Mouse (Mus musculus) hindbrain, embryonic 14.5 days (tissue): ENCODE data around the gene Akr1c14. TPM values are rescaled to one million over a fixed set of nuclear protein-coding genes. Genes with fewer than 3 reads are reported as not detected.

Experiments used
- ATAC-seq: fragments of 200-750 bp; cut with Nextera tagmentation; 2 replicates; pipeline ENCODE4 v1.8.0; 2017; ENCODE audit warnings: moderate number of reproducible peaks, mild to moderate bottlenecking, moderate TSS enrichment, moderate library complexity; ENCODE audit not compliant: low FRiP score
- DNase-seq: peaks from one replicate; pipeline ENCODE4 v3.0.0-alpha.2; 2015; ENCODE audit warnings: low spot score
- H3K27ac ChIP-seq: fragments of 300-500 bp; sonication (generic); 2 replicates; pipeline ENCODE4 v1.5.1; 2014; ENCODE audit warnings: mild to moderate bottlenecking, moderate library complexity
- H3K27me3 ChIP-seq: fragments of 300-500 bp; sonication (generic); 2 replicates; pipeline ENCODE4 v1.6.1; 2014; ENCODE audit warnings: mild to moderate bottlenecking, low read length, mixed read lengths; ENCODE audit not compliant: control insufficient read depth, insufficient read depth
- H3K36me3 ChIP-seq: fragments of 300-500 bp; sonication (generic); replicated peaks from 2 replicates; pipeline ENCODE4 v1.6.1; 2014; ENCODE audit not compliant: control insufficient read depth, insufficient read depth
- H3K4me1 ChIP-seq: fragments of 300-500 bp; sonication (generic); replicated peaks from 2 replicates; pipeline ENCODE4 v1.6.1; 2014; ENCODE audit warnings: antibody characterized with exemption, low read length, mixed read lengths; ENCODE audit not compliant: control insufficient read depth, insufficient read depth
- H3K4me2 ChIP-seq: fragments of 300-500 bp; sonication (generic); replicated peaks from 2 replicates; pipeline ENCODE4 v1.6.1; 2014; ENCODE audit warnings: mild to moderate bottlenecking, moderate library complexity
- H3K4me3 ChIP-seq: fragments of 300-500 bp; sonication (generic); replicated peaks from 2 replicates; pipeline ENCODE4 v1.5.1; 2014; ENCODE audit warnings: mild to moderate bottlenecking, low read length
- H3K9ac ChIP-seq: fragments of 300-500 bp; sonication (generic); 2 replicates; pipeline ENCODE4 v1.6.1; 2014
- H3K9me3 ChIP-seq: fragments of 300-500 bp; sonication (generic); 2 replicates; pipeline ENCODE4 v1.6.1; 2016; ENCODE audit warnings: low read length; ENCODE audit not compliant: control insufficient read depth
- WGBS: fragments of 180-500 bp; shearing (Covaris S2); extraction: QIAGEN DNeasy Blood & Tissue Kit; methylation state at CpG from one replicate; pipeline ENCODE4 v1.1.7; 2014; 5-methylcytosine and 5-hydroxymethylcytosine counted together
- polyA plus RNA-seq: library from polyadenylated mRNA; unstranded; fragments of >200 nt; fragmentation: Nextera tagmentation; extraction: Ambion mirVana; gene quantifications from 2 replicates; pipeline ENCODE4 v1.2.1, GENCODE M21; 2014

Gene Akr1c14
- polyA plus RNA-seq, 1 experiment from 2014 or later = 0.95 TPM

DNA sequence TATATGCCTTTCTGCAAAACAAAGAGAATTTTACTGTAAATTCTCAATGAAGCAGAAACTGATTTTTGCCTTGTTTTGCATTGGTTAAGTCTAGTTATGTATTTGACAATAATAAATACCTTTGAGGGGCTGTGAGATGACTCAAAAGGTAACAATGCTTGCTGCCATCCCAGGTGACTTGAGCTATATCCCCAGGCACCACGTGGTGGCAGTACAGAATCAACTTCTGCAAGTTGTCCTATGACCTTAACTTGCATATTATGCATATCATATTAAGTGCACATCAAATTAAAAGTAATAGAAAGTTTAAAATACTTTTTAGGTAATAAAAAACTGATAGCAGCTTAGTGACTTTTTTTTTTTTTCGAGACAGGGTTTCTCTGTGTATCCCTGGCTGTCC is 84.3 kb downstream of the Akr1c14 start:
- Histone ChIP-seq H3K36me3 (no peaks in the 10 kb centered on the region), H3K9me3 (no peaks in the 10 kb centered on the region), H3K27me3 (no peaks in the 10 kb centered on the region), H3K9ac (no peak overlapping the region), H3K4me3 (no peak overlapping the region), H3K27ac (no peak overlapping the region), H3K4me2 (no peak overlapping the region), H3K4me1 (no peaks in the 10 kb centered on the region)
- no peak for ATAC-seq
- WGBS = 46% methylated on average over 2 of the region's 2 CpGs
- no peak for DNase-seq

Other genes starting within 250 kb of the Akr1c14 start
- gene Calml3, start 244.7 kb upstream of the Akr1c14 start, polyA plus RNA-seq = not detected in 2 replicates
- not detected in 2 replicates for gene Calm4, start 211.3 kb upstream of the Akr1c14 start, polyA plus RNA-seq
- gene Calm5, start 194.8 kb upstream of the Akr1c14 start, polyA plus RNA-seq = not detected in 2 replicates
- 10.2 and 12.1 TPM in 2 replicates for gene Net1, start 130.8 kb upstream of the Akr1c14 start, polyA plus RNA-seq
- gene Tubal3, start 130.7 kb upstream of the Akr1c14 start, polyA plus RNA-seq = not detected in 2 replicates
- gene Ucn3, start 103.7 kb upstream of the Akr1c14 start, polyA plus RNA-seq = 0.13 TPM in 1 of 2 replicates, not detected in the other
- gene Akr1c18, start 101.6 kb downstream of the Akr1c14 start, polyA plus RNA-seq = not detected in 2 replicates
- 5.5 and 7.5 TPM in 2 replicates for gene Akr1c13, start 142.1 kb downstream of the Akr1c14 start, polyA plus RNA-seq
- gene Akr1c19, start 179.7 kb downstream of the Akr1c14 start, polyA plus RNA-seq = 7.3 and 7.6 TPM in 2 replicates
- gene Akr1c12, start 230.4 kb downstream of the Akr1c14 start, polyA plus RNA-seq = 0.16 and 0.18 TPM in 2 replicates